Mouse (Mus musculus) heart, adult 2 months (tissue): ENCODE results near the gene Ccdc185.

Source experiments
- CTCF ChIP-seq: fragments of 200-600 bp; IDR thresholded peaks from 2 replicates; pipeline ENCODE4 v1.8.1; 2022; ENCODE audit warnings: antibody characterized with exemption, mild to moderate bottlenecking, moderate library complexity
- EP300 ChIP-seq: fragments of 200-500 bp; IDR thresholded peaks from 2 replicates; pipeline ENCODE4 v1.6.1; 2011; ENCODE audit warnings: low read depth, low read length, control low read depth; ENCODE audit not compliant: insufficient read depth
- POLR2A ChIP-seq: fragments of 200-500 bp; IDR thresholded peaks from 2 replicates; pipeline ENCODE4 v1.6.1; 2011; ENCODE audit warnings: mild to moderate bottlenecking, low read depth, low read length, control low read depth; ENCODE audit not compliant: insufficient read depth

- TF ChIP-seq EP300: no peak
- no peak for TF ChIP-seq CTCF
- no peak for TF ChIP-seq POLR2A
Observed at GRCm38 (mm10) chr1:182735891-182736290, 13.1 kb downstream of the Ccdc185 start.
